Mouse (Mus musculus) myocyte (in vitro differentiated cells): ENCODE results near the gene Hs3st6. TPM values are rescaled to one million over a fixed set of nuclear protein-coding genes. Genes with fewer than 3 reads are reported as not detected.
"Not testable (repeated sequence)": the region's sequence is repeated elsewhere in the genome, so short reads cannot be mapped to it uniquely, and the experiment has no call there.

ENCODE experiments used
- H3K27me3 ChIP-seq: one replicate; pipeline ENCODE4 v1.6.1; 2011; ENCODE audit not compliant: control insufficient read depth, insufficient read depth, insufficient read length
- H3K36me3 ChIP-seq: one replicate; pipeline ENCODE4 v1.6.1; 2011; ENCODE audit not compliant: control insufficient read depth, insufficient read depth
- H3K4me2 ChIP-seq: one replicate; pipeline ENCODE4 v1.6.1; 2011; ENCODE audit warnings: low read depth, control low read depth
- H3K4me3 ChIP-seq: one replicate; pipeline ENCODE4 v1.5.1; 2011; ENCODE audit warnings: mild to moderate bottlenecking, control low read depth, moderate library complexity
- H3K79me2 ChIP-seq: one replicate; pipeline ENCODE4 v1.6.1; 2011; ENCODE audit not compliant: control insufficient read depth, insufficient read depth
- H3ac ChIP-seq: one replicate; pipeline ENCODE4 v1.6.1; 2011; ENCODE audit not compliant: control insufficient read depth, insufficient read length
- CEBPB ChIP-seq: IDR thresholded peaks from 2 replicates; pipeline ENCODE4 v1.6.1; 2011; ENCODE audit warnings: mild to moderate bottlenecking, moderate library complexity; ENCODE audit not compliant: poor library complexity, insufficient read depth, severe bottlenecking
- E2F4 ChIP-seq: IDR thresholded peaks from one replicate; pipeline ENCODE4 v1.6.1; 2011; ENCODE audit warnings: mild to moderate bottlenecking, control low read depth, moderate library complexity; ENCODE audit not compliant: insufficient read depth
- MAX ChIP-seq: IDR thresholded peaks from one replicate; pipeline ENCODE4 v1.6.1; 2011; ENCODE audit warnings: low read depth, mild to moderate bottlenecking, control low read depth
- MYOD1 ChIP-seq, 3 experiments: IDR thresholded peaks; one replicate each; pipeline ENCODE4 v1.6.1; 2011; ENCODE audit warnings: control low read depth in 2 of 3, low read depth in 2 of 3, mild to moderate bottlenecking in 2 of 3, moderate library complexity in 1 of 3; ENCODE audit not compliant: insufficient read length in 2 of 3, control insufficient read depth in 1 of 3
- MYOG ChIP-seq, 3 experiments: IDR thresholded peaks; one replicate each; pipeline ENCODE4 v1.6.1; 2011; ENCODE audit warnings: control low read depth in 2 of 3, low read depth in 2 of 3, mild to moderate bottlenecking in 2 of 3; ENCODE audit not compliant: insufficient read length in 2 of 3, control insufficient read depth in 1 of 3, insufficient read depth in 1 of 3
- POLR2A ChIP-seq: IDR thresholded peaks from one replicate; pipeline ENCODE4 v1.6.1; 2011; ENCODE audit warnings: low read depth, mild to moderate bottlenecking, control low read depth, moderate library complexity; ENCODE audit not compliant: insufficient read length
- POLR2AphosphoS2 ChIP-seq: IDR thresholded peaks from one replicate; pipeline ENCODE4 v1.6.1; 2011; ENCODE audit warnings: low read depth, control low read depth; ENCODE audit not compliant: insufficient read length
- REST ChIP-seq: IDR thresholded peaks from one replicate; pipeline ENCODE4 v1.6.1; 2011; ENCODE audit warnings: mild to moderate bottlenecking, control low read depth, moderate library complexity; ENCODE audit not compliant: insufficient read depth, insufficient read length
- SRF ChIP-seq: IDR thresholded peaks from one replicate; pipeline ENCODE4 v1.6.1; 2011; ENCODE audit warnings: low read depth; ENCODE audit not compliant: control insufficient read depth, insufficient read length
- TCF12 ChIP-seq: IDR thresholded peaks from one replicate; pipeline ENCODE4 v1.6.1; 2011; ENCODE audit warnings: mild to moderate bottlenecking, control low read depth; ENCODE audit not compliant: poor library complexity, insufficient read depth, severe bottlenecking
- TCF3 ChIP-seq: IDR thresholded peaks from one replicate; pipeline ENCODE4 v1.6.1; 2011; ENCODE audit warnings: low read depth, control low read depth; ENCODE audit not compliant: insufficient read length
- USF1 ChIP-seq: IDR thresholded peaks from one replicate; pipeline ENCODE4 v1.6.1; 2011; ENCODE audit warnings: low read depth, mild to moderate bottlenecking, control low read depth, moderate library complexity
- polyA plus RNA-seq: library from polyadenylated mRNA; unstranded; fragments of >200 nt; fragmentation: generic; extraction: Trizol; gene quantifications from one replicate; pipeline ENCODE4 v1.2.1, GENCODE M21; 2012; ENCODE audit warnings: missing spikeins

Hs3st6 gene
- polyA plus RNA-seq, 1 experiment = not detected

DNA sequence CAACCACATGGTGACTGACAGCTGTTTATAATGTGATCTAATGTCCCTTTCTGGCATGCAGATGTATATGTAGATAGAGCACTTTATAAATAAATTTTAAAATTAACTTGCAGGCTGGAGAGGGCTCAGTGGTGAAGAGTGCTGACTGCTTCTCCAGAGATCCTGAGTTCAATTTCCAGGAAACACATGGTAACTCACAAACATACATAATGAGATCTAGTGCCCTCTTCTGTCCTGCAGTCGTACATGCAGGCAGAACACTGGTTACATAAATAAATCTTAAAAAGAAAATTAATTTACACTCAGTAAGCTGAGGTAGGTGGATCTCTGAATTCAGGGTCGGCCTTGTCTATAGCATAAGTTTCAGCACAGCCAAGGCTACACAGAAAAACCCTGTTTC is 44.1 kb upstream of the Hs3st6 start:
- no peak overlapping the region for H3ac ChIP-seq
- no peaks in the 10 kb centered on the region for H3K36me3 ChIP-seq
- H3K4me2 ChIP-seq = no peak overlapping the region
- H3K27me3 ChIP-seq = no peaks in the 10 kb centered on the region
- H3K79me2 ChIP-seq = peaks cover 16% of the 10 kb centered on the region
- H3K4me3 ChIP-seq = peak overlapping the region; percentile 72
- TF ChIP-seq CEBPB = no peak

DNA sequence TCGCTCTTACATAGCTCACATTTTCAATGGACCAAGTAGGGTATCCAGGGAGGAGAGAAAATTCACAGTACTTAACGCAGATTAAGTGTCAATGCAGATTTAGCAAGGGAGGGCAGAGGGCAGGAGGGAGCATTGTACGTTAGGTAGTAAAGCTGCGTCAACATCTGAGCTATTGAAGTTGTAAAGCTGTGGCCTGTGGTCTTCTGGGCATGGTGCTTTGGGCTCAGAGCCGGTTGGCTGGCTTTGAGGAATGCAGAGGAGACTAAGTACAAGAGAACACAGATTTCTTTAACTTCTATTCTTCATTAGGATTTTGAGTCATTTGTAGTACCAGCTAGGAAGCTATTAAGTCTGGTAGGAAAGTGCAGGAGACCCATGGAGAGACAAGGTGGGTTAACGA is 37.2 kb upstream of the Hs3st6 start:
- Histone ChIP-seq H3K27me3 (no peaks in the 10 kb centered on the region), H3K36me3 (no peaks in the 10 kb centered on the region), H3K79me2 (peaks cover 10% of the 10 kb centered on the region), H3K4me3 (no peak overlapping the region), H3ac (no peak overlapping the region), H3K4me2 (no peak overlapping the region)
- no peak for TF ChIP-seq MYOG (IDR thresholded peaks at IDR 0.05; ENCODE audit: control insufficient read depth in 1 of 3, insufficient read depth in 1 of 3, insufficient read length in 2 of 3, low read depth in 2 of 3)
- TF ChIP-seq CEBPB = no peak
- no peak for TF ChIP-seq MYOD1 (IDR thresholded peaks at IDR 0.05; ENCODE audit: control insufficient read depth in 1 of 3, insufficient read length in 2 of 3, low read depth in 2 of 3)
- TF ChIP-seq MAX = no peak
- no peak for TF ChIP-seq REST
- TF ChIP-seq TCF12 = no peak
- TF ChIP-seq POLR2A = no peak

DNA sequence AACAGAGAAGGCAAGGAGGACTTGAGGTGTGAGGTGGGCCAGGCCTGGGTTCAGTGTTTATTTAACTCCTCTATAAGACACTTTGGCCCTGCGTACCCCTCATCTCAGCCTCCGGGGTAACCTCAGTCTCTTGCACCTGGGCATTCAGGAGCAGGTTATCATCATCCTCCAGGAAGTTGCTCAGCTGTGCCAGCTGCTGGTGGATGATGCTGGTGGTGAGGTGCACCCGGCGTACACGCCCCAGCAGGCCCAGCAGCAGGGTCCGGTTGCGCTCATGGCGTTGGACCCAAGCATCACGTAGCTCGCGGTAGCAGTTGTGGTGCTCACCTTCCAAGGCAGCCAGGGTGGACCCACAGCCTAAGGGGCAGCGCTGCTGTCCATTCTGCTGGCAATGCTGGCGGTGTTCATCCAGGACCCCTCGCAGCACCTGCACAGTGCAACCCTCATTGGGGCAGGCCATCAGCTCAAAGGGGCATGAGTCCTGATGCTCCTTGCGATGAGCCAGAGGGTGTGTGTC is 36.6 kb upstream of the Hs3st6 start:
- Histone ChIP-seq H3K27me3 (no peaks in the 10 kb centered on the region), H3K79me2 (peaks cover 14% of the 10 kb centered on the region), H3ac (no peak overlapping the region), H3K4me2 (no peak overlapping the region), H3K4me3 (no peak overlapping the region), H3K36me3 (no peaks in the 10 kb centered on the region)
- TF ChIP-seq USF1 (no peak), POLR2AphosphoS2 (peak; percentile 54)

DNA sequence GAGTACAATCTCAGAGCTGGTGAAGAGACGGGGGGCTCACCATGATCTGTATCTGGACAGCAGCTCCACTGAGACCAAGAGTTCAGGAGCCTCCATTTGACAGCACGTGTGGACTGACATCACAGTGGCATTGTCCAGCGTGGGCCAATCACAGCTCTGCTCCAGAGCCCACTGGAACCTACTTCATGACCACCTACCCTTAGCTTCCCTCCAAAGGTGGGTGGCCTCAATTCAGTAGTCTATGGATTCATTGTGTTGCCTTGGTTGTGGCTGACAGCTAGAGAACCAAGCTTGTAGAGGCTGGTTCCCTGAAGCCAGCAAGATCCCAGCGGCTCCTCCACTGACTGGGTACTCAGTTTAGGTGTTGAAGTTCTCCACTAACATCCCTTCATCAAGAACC is 34.8 kb upstream of the Hs3st6 start, which contains the start of the genes Rnf151 and Rps2:
Gene Rnf151, minus strand, starts transcription at position 121 of the 400 bp plus-strand sequence.
Gene Rps2, plus strand, starts transcription at position 174 of the 400 bp plus-strand sequence.
- peak within 1 kb of the TSS; percentile 77 for H3K4me3 ChIP-seq
- no peak for TF ChIP-seq E2F4
- peak; percentile 57 for TF ChIP-seq POLR2AphosphoS2
- H3ac ChIP-seq = no peak within 1 kb of the TSS
- H3K36me3 ChIP-seq = peaks cover 11% of the 10 kb centered on the region
- H3K27me3 ChIP-seq = no peaks in the 10 kb centered on the region
- H3K4me2 ChIP-seq = peak within 1 kb of the TSS; percentile 79
- H3K79me2 ChIP-seq = peaks cover 29% of the 10 kb centered on the region

DNA sequence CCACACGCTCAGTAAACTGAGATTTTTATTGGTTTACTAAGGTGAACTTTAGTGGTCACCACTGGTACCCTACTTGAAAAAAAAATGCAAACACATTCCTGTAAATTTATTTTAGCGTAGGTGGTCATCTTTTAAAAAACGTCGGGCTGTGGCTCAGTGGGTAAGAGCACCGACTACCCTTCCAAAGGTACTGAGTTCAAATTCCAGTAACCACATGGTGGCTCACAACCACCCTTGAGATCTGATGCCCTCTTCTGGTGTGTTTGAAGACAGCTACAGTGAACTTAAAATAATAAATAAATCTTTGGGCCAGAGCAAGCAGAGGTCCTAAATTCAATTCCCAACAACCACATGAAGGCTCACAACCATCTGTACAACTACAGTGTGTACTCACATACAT is 33.9 kb upstream of the Hs3st6 start:
- Histone ChIP-seq H3K4me3 (peak overlapping the region; percentile 77), H3K36me3 (peaks cover 11% of the 10 kb centered on the region), H3ac (peak overlapping the region; percentile 63), H3K4me2 (peak overlapping the region; percentile 79), H3K79me2 (peaks cover 39% of the 10 kb centered on the region)
- not testable (repeated sequence) for H3K27me3 ChIP-seq

DNA sequence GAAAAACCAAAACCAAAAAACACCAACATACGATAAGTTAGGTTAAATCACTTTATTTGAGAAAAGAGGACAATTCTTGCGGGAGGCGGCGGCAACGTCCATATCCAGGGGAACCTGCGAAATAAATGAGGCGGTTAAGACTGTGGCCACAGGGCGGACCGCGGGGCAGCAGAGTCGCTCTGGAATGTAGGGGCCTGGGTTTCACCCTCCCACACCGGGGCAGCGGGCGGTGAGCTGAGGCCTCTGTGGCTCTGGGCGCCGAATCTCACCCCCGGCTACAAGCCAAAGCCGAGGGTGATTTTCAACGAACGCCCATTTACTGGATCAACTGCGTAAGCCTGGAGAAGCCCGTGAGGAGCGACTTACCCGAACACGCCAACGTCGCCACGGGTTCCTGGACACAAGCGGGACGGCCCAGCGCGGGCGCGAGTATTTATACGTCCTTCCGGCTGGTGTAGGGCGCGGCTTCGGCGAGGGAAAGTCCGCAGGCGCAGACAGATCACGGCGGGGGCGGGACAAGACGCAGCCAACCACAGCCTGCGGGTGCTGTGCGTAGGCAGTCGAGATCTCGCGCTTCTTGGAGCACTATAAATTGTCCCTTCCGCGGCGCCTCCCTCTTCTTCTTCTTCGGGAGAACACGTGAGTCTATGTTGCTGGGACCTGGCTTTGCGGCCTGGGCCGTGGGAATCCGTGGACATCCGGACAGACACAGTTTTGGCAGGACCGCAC is 33.1 kb upstream of the Hs3st6 start:
- Histone ChIP-seq H3K27me3 (no peaks in the 10 kb centered on the region), H3ac (peak overlapping the region; percentile 63), H3K36me3 (peaks cover 11% of the 10 kb centered on the region), H3K79me2 (peaks cover 40% of the 10 kb centered on the region), H3K4me2 (peak overlapping the region; percentile 79), H3K4me3 (peak overlapping the region; percentile 77)
- TF ChIP-seq MYOG (IDR thresholded peaks at IDR 0.05; ENCODE audit: control insufficient read depth in 1 of 3, insufficient read depth in 1 of 3, insufficient read length in 2 of 3, low read depth in 2 of 3) = no peak
- peak; percentile 30 for TF ChIP-seq USF1
- peak; percentile 51 for TF ChIP-seq MAX
- peak; percentile 93 for TF ChIP-seq POLR2AphosphoS2
- peak; percentile 94 for TF ChIP-seq POLR2A
- no peak for TF ChIP-seq TCF3
- TF ChIP-seq E2F4 = no peak
- no peak for TF ChIP-seq TCF12
- TF ChIP-seq CEBPB = no peak
- no peak for TF ChIP-seq SRF
- no peak for TF ChIP-seq REST
- no peak for TF ChIP-seq MYOD1 (IDR thresholded peaks at IDR 0.05; ENCODE audit: control insufficient read depth in 1 of 3, insufficient read length in 2 of 3, low read depth in 2 of 3)

DNA sequence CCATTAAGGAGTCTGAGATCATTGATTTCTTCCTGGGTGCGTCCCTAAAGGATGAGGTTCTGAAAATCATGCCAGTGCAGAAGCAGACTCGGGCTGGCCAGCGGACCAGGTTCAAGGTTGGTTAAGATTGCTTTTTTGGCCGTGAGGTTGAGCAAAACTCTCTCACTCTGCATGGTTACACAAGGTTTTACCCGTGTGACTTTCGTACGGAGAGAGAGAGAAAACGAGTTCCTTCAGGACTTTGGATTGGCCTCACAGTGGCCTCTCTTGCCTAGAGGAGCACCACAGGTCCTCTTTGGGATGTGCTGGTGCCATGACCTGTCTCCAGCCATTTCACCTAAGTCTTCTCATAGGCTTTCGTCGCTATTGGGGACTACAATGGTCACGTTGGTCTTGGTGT is 32.2 kb upstream of the Hs3st6 start:
- Histone ChIP-seq H3K36me3 (peaks cover 11% of the 10 kb centered on the region), H3K4me3 (peak overlapping the region; percentile 77), H3K79me2 (peaks cover 40% of the 10 kb centered on the region), H3ac (peak overlapping the region; percentile 63), H3K4me2 (peak overlapping the region; percentile 81)
- not testable (repeated sequence) for H3K27me3 ChIP-seq

DNA sequence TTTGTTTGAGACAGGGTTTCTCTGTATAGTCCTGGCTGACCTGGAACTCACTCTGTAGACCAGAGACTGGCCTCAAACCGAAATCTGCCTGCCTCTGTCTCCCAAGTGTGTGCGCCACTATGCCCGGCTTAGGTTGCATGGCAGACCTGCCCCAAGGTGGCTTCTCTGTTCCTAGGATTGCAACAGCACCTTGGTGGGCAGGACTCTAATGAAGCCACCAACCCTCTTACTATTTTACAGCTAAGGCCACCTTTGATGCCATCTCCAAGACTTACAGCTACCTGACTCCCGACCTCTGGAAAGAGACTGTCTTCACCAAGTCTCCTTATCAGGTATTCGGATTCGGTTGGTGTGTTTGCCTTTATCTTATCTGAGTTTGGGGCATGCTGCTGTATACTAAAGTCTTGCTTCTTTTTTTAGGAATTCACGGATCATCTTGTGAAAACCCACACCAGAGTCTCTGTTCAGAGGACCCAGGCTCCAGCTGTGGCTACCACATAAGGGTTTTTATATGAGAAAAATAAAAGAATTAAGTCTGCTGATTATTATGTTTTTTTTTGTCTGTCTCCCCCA is 31.3 kb upstream of the Hs3st6 start:
- Histone ChIP-seq H3K79me2 (peaks cover 40% of the 10 kb centered on the region), H3ac (peak overlapping the region; percentile 63), H3K4me2 (peak overlapping the region; percentile 95), H3K4me3 (peak overlapping the region; percentile 77), H3K36me3 (peaks cover 11% of the 10 kb centered on the region)
- H3K27me3 ChIP-seq = not testable (repeated sequence)
